Mouse (Mus musculus) heart, embryonic 12.5 days (tissue): ENCODE results near the gene Lmbr1l. TPM values are rescaled to one million over a fixed set of nuclear protein-coding genes. Genes with fewer than 3 reads are reported as not detected.
A peak's percentile ranks its signal among the peaks of the same experiment; 100 is the strongest.
"Not testable (repeated sequence)": the region's sequence is repeated elsewhere in the genome, so short reads cannot be mapped to it uniquely, and the experiment has no call there.

Experiments used
- ATAC-seq: fragments of 200-750 bp; cut with Nextera tagmentation; 2 replicates; pipeline ENCODE4 v1.8.0; 2017; ENCODE audit warnings: moderate TSS enrichment, moderate library complexity; ENCODE audit not compliant: insufficient number of reproducible peaks, low FRiP score
- H3K27ac ChIP-seq: fragments of 300-500 bp; sonication (generic); 2 replicates; pipeline ENCODE4 v1.5.1; 2016; ENCODE audit warnings: mild to moderate bottlenecking, moderate library complexity; ENCODE audit not compliant: poor library complexity, severe bottlenecking
- H3K27me3 ChIP-seq: fragments of 300-500 bp; sonication (generic); replicated peaks from 2 replicates; pipeline ENCODE4 v1.6.1; 2016; ENCODE audit warnings: mild to moderate bottlenecking, moderate library complexity
- H3K36me3 ChIP-seq: fragments of 300-500 bp; sonication (generic); 2 replicates; pipeline ENCODE4 v1.6.1; 2016; ENCODE audit warnings: mild to moderate bottlenecking, moderate library complexity
- H3K4me1 ChIP-seq: fragments of 300-500 bp; sonication (generic); replicated peaks from 2 replicates; pipeline ENCODE4 v1.6.1; 2016; ENCODE audit warnings: mild to moderate bottlenecking
- H3K4me2 ChIP-seq: fragments of 300-500 bp; sonication (generic); 2 replicates; pipeline ENCODE4 v1.6.1; 2016; ENCODE audit warnings: mild to moderate bottlenecking, moderate library complexity
- H3K4me3 ChIP-seq: fragments of 300-500 bp; sonication (generic); 2 replicates; pipeline ENCODE4 v1.5.1; 2016; ENCODE audit warnings: mild to moderate bottlenecking
- H3K9ac ChIP-seq: fragments of 300-500 bp; sonication (generic); 2 replicates; pipeline ENCODE4 v1.6.1; 2016; ENCODE audit warnings: mild to moderate bottlenecking, moderate library complexity
- H3K9me3 ChIP-seq: fragments of 300-500 bp; sonication (generic); replicated peaks from 2 replicates; pipeline ENCODE4 v1.6.1; 2016; ENCODE audit warnings: mild to moderate bottlenecking, moderate library complexity
- WGBS: fragments of 180-500 bp; shearing (Covaris S2); methylation state at CpG from one replicate; pipeline ENCODE4 v1.1.7; 2016; 5-methylcytosine and 5-hydroxymethylcytosine counted together
- polyA plus RNA-seq: library from polyadenylated mRNA; unstranded; fragments of >200 nt; fragmentation: Nextera tagmentation; extraction: Ambion mirVana; gene quantifications from 2 replicates; pipeline ENCODE4 v1.2.1, GENCODE M21; 2016

The Lmbr1l gene
- polyA plus RNA-seq, 1 experiment from 2014 or later, result 16.9 TPM

- peak overlapping the region; percentile 99 for H3K27ac ChIP-seq
- H3K4me2 ChIP-seq, result peak overlapping the region; percentile 84
- peak; percentile 86 for ATAC-seq
- H3K36me3 ChIP-seq, result peaks cover 15% of the 10 kb centered on the region
- no peaks in the 10 kb centered on the region for H3K27me3 ChIP-seq
- H3K4me1 ChIP-seq, result peaks cover 18% of the 10 kb centered on the region; the same call in 1 of the 2 replicates
- H3K4me3 ChIP-seq, result peak overlapping the region; percentile 84
- 0% methylated on average over 35 of the region's 35 CpGs for WGBS
- H3K9me3 ChIP-seq, result no peaks in the 10 kb centered on the region
- H3K9ac ChIP-seq, result peak overlapping the region; percentile 97
Observed at GRCm38 (mm10) chr15:98933833-98934216, 15.8 kb upstream of the Lmbr1l start.

GRCm38 (mm10) chr15:98933004-98933671 lies 15.1 kb upstream of the Lmbr1l start:
- Histone ChIP-seq H3K36me3 (peaks cover 15% of the 10 kb centered on the region), H3K9ac (peak overlapping the region; percentile 97), H3K27ac (peak overlapping the region; percentile 99), H3K4me2 (peak overlapping the region; percentile 84), H3K4me3 (peak overlapping the region; percentile 84), H3K4me1 (peaks cover 19% of the 10 kb centered on the region; the same call in 1 of the 2 replicates)
- WGBS, result 7% methylated on average over 8 of the region's 9 CpGs
- not testable (repeated sequence) for H3K27me3 ChIP-seq, H3K9me3 ChIP-seq, ATAC-seq

- Histone ChIP-seq H3K4me3 (no peak overlapping the region), H3K9ac (no peak overlapping the region), H3K27me3 (no peaks in the 10 kb centered on the region), H3K27ac (0 out of 2 replicates have a peak overlapping the region, but pooled peaks have one; percentile 39), H3K4me2 (no peak overlapping the region), H3K9me3 (no peaks in the 10 kb centered on the region), H3K4me1 (peaks cover 19% of the 10 kb centered on the region; the same call in 1 of the 2 replicates), H3K36me3 (peaks cover 15% of the 10 kb centered on the region)
- no peak for ATAC-seq
- 84% methylated on average over 3 of the region's 3 CpGs for WGBS
Observed at GRCm38 (mm10) chr15:98930998-98931397, 13.0 kb upstream of the Lmbr1l start.

- 51% methylated on average over 8 of the region's 8 CpGs for WGBS
- H3K27me3 ChIP-seq, result no peaks in the 10 kb centered on the region
- H3K36me3 ChIP-seq, result peaks cover 15% of the 10 kb centered on the region
- no peaks in the 10 kb centered on the region for H3K9me3 ChIP-seq
- no peak overlapping the region for H3K27ac ChIP-seq
- H3K9ac ChIP-seq, result 0 out of 2 replicates have a peak overlapping the region, but pooled peaks have one; percentile 28
- no peak overlapping the region for H3K4me2 ChIP-seq
- peaks cover 11% of the 10 kb centered on the region; the same call in 1 of the 2 replicates for H3K4me1 ChIP-seq
- no peak overlapping the region for H3K4me3 ChIP-seq
- ATAC-seq, result no peak
Observed at GRCm38 (mm10) chr15:98930017-98930734, 12.1 kb upstream of the Lmbr1l start.

- 16% methylated on average over 13 of the region's 13 CpGs for WGBS
- peaks cover 10% of the 10 kb centered on the region; the same call in 1 of the 2 replicates for H3K4me1 ChIP-seq
- ATAC-seq, result peak; percentile 76
- peak overlapping the region; percentile 16; the same call in 1 of the 2 replicates for H3K27ac ChIP-seq
- H3K4me2 ChIP-seq, result peak overlapping the region; percentile 44
- H3K9me3 ChIP-seq, result no peaks in the 10 kb centered on the region
- H3K36me3 ChIP-seq, result peaks cover 15% of the 10 kb centered on the region
- no peak overlapping the region for H3K9ac ChIP-seq
- H3K4me3 ChIP-seq, result no peak overlapping the region
- H3K27me3 ChIP-seq, result no peaks in the 10 kb centered on the region
Observed at GRCm38 (mm10) chr15:98928598-98929240, 10.7 kb upstream of the Lmbr1l start.

GRCm38 (mm10) chr15:98927566-98927965 lies 9.5 kb upstream of the Lmbr1l start:
- Histone ChIP-seq H3K27me3 (no peaks in the 10 kb centered on the region), H3K27ac (no peak overlapping the region), H3K4me2 (no peak overlapping the region), H3K36me3 (peaks cover 11% of the 10 kb centered on the region), H3K9me3 (no peaks in the 10 kb centered on the region), H3K4me3 (no peak overlapping the region), H3K9ac (no peak overlapping the region), H3K4me1 (peaks cover 10% of the 10 kb centered on the region; the same call in 1 of the 2 replicates)
- 85% methylated on average over 5 of the region's 5 CpGs for WGBS
- no peak for ATAC-seq

GRCm38 (mm10) chr15:98924682-98925081 lies 6.7 kb upstream of the Lmbr1l start:
- 0 out of 2 replicates have a peak, but pooled peaks cover 6% of the 10 kb centered on the region for H3K4me1 ChIP-seq

GRCm38 (mm10) chr15:98923031-98923537 lies 5.1 kb upstream of the Lmbr1l start:
- H3K4me2 ChIP-seq, result no peak overlapping the region
- 75% methylated on average over 2 of the region's 2 CpGs for WGBS
- no peaks in the 10 kb centered on the region for H3K9me3 ChIP-seq
- ATAC-seq, result no peak
- H3K4me1 ChIP-seq, result no peaks in the 10 kb centered on the region
- no peak overlapping the region for H3K27ac ChIP-seq
- H3K27me3 ChIP-seq, result no peaks in the 10 kb centered on the region
- no peaks in the 10 kb centered on the region for H3K36me3 ChIP-seq
- no peak overlapping the region for H3K9ac ChIP-seq
- H3K4me3 ChIP-seq, result no peak overlapping the region

More at GRCm38 (mm10) chr15:98924682-98925081, 6.7 kb upstream of the Lmbr1l start:
- Histone ChIP-seq H3K4me2 (no peak overlapping the region), H3K9me3 (no peaks in the 10 kb centered on the region), H3K36me3 (no peaks in the 10 kb centered on the region), H3K4me3 (no peak overlapping the region), H3K27ac (no peak overlapping the region), H3K9ac (no peak overlapping the region), H3K27me3 (no peaks in the 10 kb centered on the region)
- ATAC-seq, result no peak
- WGBS, result 62% methylated on average over 3 of the region's 3 CpGs

GRCm38 (mm10) chr15:98922581-98922980 lies 4.5 kb upstream of the Lmbr1l start:
- WGBS, result 50% methylated on average over 3 of the region's 3 CpGs
- Histone ChIP-seq H3K36me3 (no peaks in the 10 kb centered on the region), H3K4me3 (no peak overlapping the region), H3K4me1 (no peaks in the 10 kb centered on the region), H3K27me3 (no peaks in the 10 kb centered on the region), H3K9ac (no peak overlapping the region), H3K4me2 (no peak overlapping the region), H3K9me3 (no peaks in the 10 kb centered on the region), H3K27ac (no peak overlapping the region)
- ATAC-seq, result no peak

GRCm38 (mm10) chr15:98921510-98921909 lies 3.5 kb upstream of the Lmbr1l start:
- H3K4me3 ChIP-seq, result no peak overlapping the region
- H3K27me3 ChIP-seq, result no peaks in the 10 kb centered on the region
- ATAC-seq, result no peak
- peaks cover 5% of the 10 kb centered on the region for H3K4me1 ChIP-seq
- no peaks in the 10 kb centered on the region for H3K9me3 ChIP-seq
- H3K27ac ChIP-seq, result no peak overlapping the region
- H3K4me2 ChIP-seq, result no peak overlapping the region
- WGBS, result 82% methylated on average over 5 of the region's 5 CpGs
- H3K9ac ChIP-seq, result no peak overlapping the region
- no peaks in the 10 kb centered on the region for H3K36me3 ChIP-seq

GRCm38 (mm10) chr15:98918499-98918895 lies 466 bp upstream of the Lmbr1l start:
- Histone ChIP-seq H3K4me3 (peak overlapping the region; percentile 83), H3K4me2 (peak overlapping the region; percentile 79), H3K9ac (peak overlapping the region; percentile 74), H3K27ac (peak overlapping the region; percentile 96), H3K4me1 (peaks cover 22% of the 10 kb centered on the region), H3K36me3 (peaks cover 10% of the 10 kb centered on the region)
- not testable (repeated sequence) for H3K27me3 ChIP-seq, H3K9me3 ChIP-seq, ATAC-seq
- 24% methylated on average over 8 of the region's 8 CpGs for WGBS
